Mouse (Mus musculus) heart, postnatal 0 days (tissue): ENCODE data around the gene Cntnap1. TPM values are rescaled to one million over a fixed set of nuclear protein-coding genes. Genes with fewer than 3 reads are reported as not detected.

Experiments used
- ATAC-seq: fragments of 200-750 bp; cut with Nextera tagmentation; 2 replicates; pipeline ENCODE4 v1.8.0; 2017; ENCODE audit warnings: low read depth, moderate number of reproducible peaks, moderate library complexity; ENCODE audit not compliant: insufficient read depth
- DNase-seq: peaks from one replicate; pipeline ENCODE4 v3.0.0-alpha.2; 2016; ENCODE audit warnings: low spot score
- H3K27ac ChIP-seq: fragments of 300-500 bp; sonication (generic); 2 replicates; pipeline ENCODE4 v1.5.1; 2014; ENCODE audit warnings: low read depth, mild to moderate bottlenecking
- H3K27me3 ChIP-seq: fragments of 300-500 bp; sonication (generic); 2 replicates; pipeline ENCODE4 v1.6.1; 2014; ENCODE audit warnings: low read length, mixed read lengths; ENCODE audit not compliant: control insufficient read depth, insufficient read depth
- H3K36me3 ChIP-seq: fragments of 300-500 bp; sonication (generic); replicated peaks from 2 replicates; pipeline ENCODE4 v1.6.1; 2014; ENCODE audit warnings: low read length, mixed read lengths; ENCODE audit not compliant: control insufficient read depth, insufficient read depth
- H3K4me1 ChIP-seq: fragments of 300-500 bp; sonication (generic); 2 replicates; pipeline ENCODE4 v1.6.1; 2014; ENCODE audit warnings: antibody characterized with exemption; ENCODE audit not compliant: control insufficient read depth, insufficient read depth
- H3K4me2 ChIP-seq: fragments of 300-500 bp; sonication (generic); 2 replicates; pipeline ENCODE4 v1.6.1; 2014; ENCODE audit warnings: low read depth, mild to moderate bottlenecking, low read length, moderate library complexity
- H3K4me3 ChIP-seq: fragments of 300-500 bp; sonication (generic); 2 replicates; pipeline ENCODE4 v1.5.1; 2014; ENCODE audit warnings: low read depth, low read length
- H3K9ac ChIP-seq: fragments of 300-500 bp; sonication (generic); replicated peaks from 2 replicates; pipeline ENCODE4 v1.6.1; 2014; ENCODE audit warnings: low read depth, low read length, mixed read lengths
- H3K9me3 ChIP-seq: fragments of 300-500 bp; sonication (generic); replicated peaks from 2 replicates; pipeline ENCODE4 v1.6.1; 2016; ENCODE audit warnings: low read length; ENCODE audit not compliant: control insufficient read depth
- CTCF ChIP-seq: IDR thresholded peaks from 2 replicates; pipeline ENCODE4 v1.5.1; 2016; ENCODE audit warnings: antibody characterized with exemption, control low read depth, low read depth
- EP300 ChIP-seq: IDR thresholded peaks from 2 replicates; pipeline ENCODE4 v1.6.1; 2016; ENCODE audit warnings: antibody characterized with exemption, low read depth
- WGBS: fragments of 180-500 bp; shearing (Covaris S2); extraction: QIAGEN DNeasy Blood & Tissue Kit; methylation state at CpG from one replicate; pipeline ENCODE4 v1.1.7; 2014; 5-methylcytosine and 5-hydroxymethylcytosine counted together
- polyA plus RNA-seq: library from polyadenylated mRNA; unstranded; fragments of >200 nt; fragmentation: Nextera tagmentation; extraction: Ambion mirVana; gene quantifications from 2 replicates; pipeline ENCODE4 v1.2.1, GENCODE M21; 2015
- total RNA-seq: library from RNA; depleted of rRNA; stranded (reverse); fragments of >200 nt; gene quantifications from 2 replicates; pipeline ENCODE4 v1.2.3, GENCODE M21; 2014; ENCODE audit warnings: low replicate concordance

Gene Cntnap1
- total and polyA plus RNA-seq, 2 experiments from 2014 or later, result 0.20 to 1.4 TPM

DNA sequence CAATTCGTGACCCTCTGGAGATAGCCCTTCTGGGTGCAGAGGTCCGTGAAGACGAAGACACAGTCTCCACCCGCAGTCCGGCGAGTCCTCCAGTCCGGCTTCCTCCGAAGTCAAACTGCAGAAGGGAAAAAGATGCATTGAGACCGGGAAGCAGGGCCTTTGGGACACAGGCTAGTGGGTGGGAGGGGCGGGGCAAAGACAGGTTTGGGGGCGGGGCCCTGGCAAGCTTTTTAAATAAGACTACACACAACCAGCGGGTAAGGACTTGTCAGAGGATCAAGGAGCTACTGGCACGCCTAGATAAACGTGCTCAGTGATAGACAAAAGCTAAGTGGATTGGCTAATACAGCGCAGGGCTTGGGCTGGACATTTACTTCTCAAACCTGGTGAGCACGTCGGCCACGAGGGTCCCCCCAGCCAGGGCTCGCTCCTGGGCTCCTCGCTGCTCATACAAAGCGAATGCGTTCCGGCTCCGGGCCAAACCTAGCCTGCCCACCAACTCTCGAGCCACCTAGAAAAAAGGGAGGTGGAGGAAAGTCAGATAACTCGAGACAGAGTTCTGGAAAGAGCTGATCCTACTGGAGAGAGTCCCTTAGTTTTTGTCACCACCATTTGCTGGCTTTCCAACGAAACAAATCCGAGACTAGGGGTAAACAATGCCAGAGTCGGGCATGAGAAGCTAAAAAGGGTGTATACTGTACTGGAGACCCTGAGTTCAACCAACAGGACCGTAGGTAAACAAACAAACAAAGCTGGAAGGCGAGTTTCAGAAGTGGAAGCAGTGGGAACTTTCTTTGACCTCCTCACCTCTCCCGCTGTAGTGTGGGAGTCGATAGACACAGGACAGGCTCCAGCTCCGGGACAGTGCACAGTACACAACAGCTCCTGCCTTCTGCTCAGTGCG lies 5.4 kb upstream of the Cntnap1 start:
- Histone ChIP-seq H3K27me3 (no peaks in the 10 kb centered on the region), H3K9ac (no peak overlapping the region), H3K4me2 (no peak overlapping the region), H3K27ac (no peak overlapping the region), H3K36me3 (peaks cover 70% of the 10 kb centered on the region), H3K4me3 (no peak overlapping the region), H3K4me1 (peaks cover 15% of the 10 kb centered on the region), H3K9me3 (no peaks in the 10 kb centered on the region)
- ATAC-seq (no peak), DNase-seq (no peak)
- TF ChIP-seq EP300 (no peak), CTCF (no peak)
- 63% methylated on average over 35 of the region's 35 CpGs for WGBS

- TF ChIP-seq CTCF (no peak), EP300 (no peak)
- Histone ChIP-seq H3K27ac (no peak overlapping the region), H3K4me3 (no peak overlapping the region), H3K9ac (no peak overlapping the region), H3K27me3 (no peaks in the 10 kb centered on the region), H3K9me3 (no peaks in the 10 kb centered on the region), H3K4me2 (no peak overlapping the region), H3K36me3 (peaks cover 67% of the 10 kb centered on the region), H3K4me1 (peaks cover 15% of the 10 kb centered on the region)
- no peak for ATAC-seq
- no peak for DNase-seq
- 85% methylated on average over 14 of the region's 14 CpGs for WGBS
These were observed 4.0 kb upstream of the Cntnap1 start for GRCm38 (mm10) chr11:101166357-101166756.

DNA sequence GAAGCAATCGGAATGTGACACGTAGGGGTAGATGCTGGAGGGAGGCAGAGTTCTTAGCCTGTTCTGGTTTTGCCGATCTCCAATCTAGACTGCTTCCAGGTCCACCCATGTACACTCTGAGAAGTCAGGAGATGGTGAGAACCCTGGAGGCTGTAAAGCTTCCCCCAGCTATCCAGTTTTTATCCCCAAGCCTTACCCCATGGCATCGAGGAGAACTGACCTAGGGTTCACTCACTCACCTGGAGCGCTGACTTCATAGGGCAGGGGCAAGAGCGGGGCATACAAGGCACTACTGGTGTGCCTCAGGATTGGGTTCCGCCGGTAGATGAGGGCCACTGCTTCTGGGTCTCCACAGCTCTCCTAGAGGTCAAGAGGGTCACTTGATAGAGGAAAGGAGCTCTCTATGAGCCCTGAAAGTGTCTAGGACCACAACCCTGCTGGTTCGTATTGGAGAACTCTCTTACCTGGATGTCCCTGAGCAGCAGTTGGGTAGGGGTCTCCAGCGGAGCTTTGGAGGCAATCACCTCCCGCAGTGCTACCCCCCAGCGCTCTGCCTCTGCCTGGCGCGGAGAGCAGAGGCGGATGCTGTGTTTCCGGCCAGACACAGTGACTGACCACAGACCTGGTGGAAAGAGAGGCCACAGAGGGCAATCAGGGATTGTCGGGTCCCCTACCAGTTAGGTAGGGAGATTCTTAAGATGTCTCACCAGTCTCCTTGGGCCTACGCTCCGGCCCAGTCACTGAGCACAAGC lies 2.9 kb upstream of the Cntnap1 start:
- Histone ChIP-seq H3K4me3 (no peak overlapping the region), H3K27ac (no peak overlapping the region), H3K9ac (no peak overlapping the region), H3K9me3 (no peaks in the 10 kb centered on the region), H3K4me2 (no peak overlapping the region), H3K36me3 (peaks cover 57% of the 10 kb centered on the region), H3K27me3 (no peaks in the 10 kb centered on the region), H3K4me1 (peaks cover 15% of the 10 kb centered on the region)
- DNase-seq, result no peak
- TF ChIP-seq EP300 (no peak), CTCF (no peak)
- WGBS, result 81% methylated on average over 19 of the region's 19 CpGs
- ATAC-seq, result no peak

- DNase-seq (no peak), ATAC-seq (no peak)
- H3K4me1 ChIP-seq, result peaks cover 17% of the 10 kb centered on the region
- no peak overlapping the region for H3K4me2 ChIP-seq
- no peak overlapping the region for H3K4me3 ChIP-seq
- H3K36me3 ChIP-seq, result peaks cover 51% of the 10 kb centered on the region
- H3K9ac ChIP-seq, result no peak overlapping the region
- 67% methylated on average over 8 of the region's 8 CpGs for WGBS
- no peak overlapping the region for H3K27ac ChIP-seq
- H3K9me3 ChIP-seq, result no peaks in the 10 kb centered on the region
- TF ChIP-seq CTCF (no peak), EP300 (no peak)
- no peaks in the 10 kb centered on the region for H3K27me3 ChIP-seq
These were observed 2.4 kb upstream of the Cntnap1 start for GRCm38 (mm10) chr11:101167963-101168300.

DNA sequence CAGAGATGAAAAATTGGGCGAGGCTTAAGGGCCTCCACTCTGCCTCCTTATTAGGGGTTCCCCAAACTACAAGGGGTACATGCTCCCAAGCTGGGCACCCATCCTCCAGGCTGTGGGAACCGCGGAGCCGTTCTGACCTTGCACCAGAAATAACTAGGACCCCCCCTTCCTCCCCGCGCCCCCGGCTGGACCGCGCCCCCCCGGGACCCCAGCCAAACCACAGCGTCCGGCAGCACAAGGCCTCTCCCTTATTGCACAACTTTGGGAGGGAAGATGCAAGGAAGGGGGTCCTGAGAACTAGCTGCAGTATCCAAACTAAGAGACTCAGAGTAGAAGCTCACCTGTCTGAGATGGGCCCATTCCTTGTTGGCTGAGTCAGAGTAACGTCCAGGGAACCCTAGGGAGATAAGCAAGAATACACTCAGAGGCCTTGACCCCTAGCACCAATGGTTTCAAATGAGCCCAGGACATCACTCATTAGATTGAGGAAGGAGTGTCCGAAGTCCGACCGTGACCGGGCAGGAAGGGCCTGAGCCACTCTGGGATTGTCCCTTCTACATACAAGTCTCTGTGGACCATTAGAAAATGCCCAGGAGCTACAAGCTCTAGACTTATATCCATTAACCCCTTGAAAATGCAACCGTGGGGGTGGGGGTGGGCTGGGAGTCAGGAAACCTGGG lies 1.9 kb upstream of the Cntnap1 start:
- Histone ChIP-seq H3K9ac (no peak overlapping the region), H3K27ac (no peak overlapping the region), H3K4me3 (peak overlapping the region; percentile 80), H3K4me1 (peaks cover 22% of the 10 kb centered on the region), H3K4me2 (peak overlapping the region; percentile 86), H3K9me3 (no peaks in the 10 kb centered on the region), H3K36me3 (peaks cover 46% of the 10 kb centered on the region), H3K27me3 (no peaks in the 10 kb centered on the region)
- WGBS, result 71% methylated on average over 18 of the region's 18 CpGs
- TF ChIP-seq CTCF (no peak), EP300 (no peak)
- DNase-seq, result no peak
- no peak for ATAC-seq
